Mouse (Mus musculus) kidney, adult 2 months (tissue): Measurements from ENCODE around the gene Adgre5.

ENCODE experiments used
- CTCF ChIP-seq: fragments of 200-500 bp; conservative IDR thresholded peaks from 2 replicates; pipeline ENCODE4 v1.5.1; 2011; ENCODE audit warnings: low read depth, mild to moderate bottlenecking, control low read depth, low read length, moderate library complexity, mixed read lengths; ENCODE audit not compliant: insufficient read depth, insufficient read length
- POLR2A ChIP-seq: fragments of 200-500 bp; IDR thresholded peaks from one replicate; pipeline ENCODE4 v1.6.1; 2011; ENCODE audit warnings: low read depth, low read length, control low read depth

GRCm38 (mm10) chr8:83723447-83724083 lies 17.6 kb downstream of the Adgre5 start:
- TF ChIP-seq CTCF (no peak), POLR2A (no peak)
